Mouse (Mus musculus): Measurements from ENCODE around the gene Gm10061.
"Not testable (repeated sequence)": the region's sequence is repeated elsewhere in the genome, so short reads cannot be mapped to it uniquely, and the experiment has no call there.

The Gm10061 gene

DNA sequence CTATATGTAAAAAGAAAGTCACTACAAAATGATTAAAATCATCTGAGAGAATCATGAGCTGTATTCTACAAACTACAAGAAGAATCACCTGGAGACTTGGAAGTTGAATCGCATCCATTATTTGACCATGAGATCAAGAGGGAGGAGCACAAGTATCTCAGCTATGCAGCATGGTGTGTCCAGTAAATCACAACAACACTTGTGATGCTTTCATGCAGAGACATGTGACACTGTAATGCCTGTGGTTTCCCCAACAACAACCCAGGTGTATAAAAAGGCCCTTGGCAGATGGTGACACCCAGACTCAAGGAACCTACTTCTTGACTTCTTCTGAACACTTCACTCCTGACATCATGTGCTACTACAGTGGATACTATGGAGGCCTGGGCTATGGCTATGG is at the start of gene Gm10061:
Gene Gm10061, plus strand, starts transcription at position 301 of the 400 bp plus-strand sequence.
- no peak for DNase-seq (ENCODE audit: low spot score in 2 of 2)

GRCm38 (mm10) chr16:89140551-89140950 is 10.3 kb upstream of the Gm10061 start, which contains the start of gene Gm6358:
Gene Gm6358, plus strand, starts transcription at chr16:89140851.
- no peak for DNase-seq (ENCODE audit: low spot score in 2 of 2)

DNA sequence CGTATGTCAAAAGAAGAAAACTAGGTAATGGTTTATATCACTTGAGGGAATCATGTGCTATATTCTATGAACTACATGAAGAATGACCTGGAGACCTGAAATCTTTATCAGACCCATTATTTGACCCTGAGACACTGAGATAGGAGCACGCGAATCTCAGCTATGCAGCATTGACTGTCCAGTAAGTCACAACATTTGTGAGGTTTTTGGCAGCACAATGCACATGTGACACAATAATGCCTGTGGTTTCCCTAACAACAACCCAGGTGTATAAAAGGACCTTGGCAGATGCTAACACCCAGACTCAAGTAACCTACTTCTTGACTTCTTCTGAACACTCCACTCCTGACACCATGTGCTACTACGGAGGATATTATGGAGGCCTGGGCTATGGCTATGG is 6.8 kb downstream of the Gm10061 start, which contains the start of gene Gm9789:
Gene Gm9789, plus strand, starts transcription at position 301 of the 400 bp plus-strand sequence.
- no peak for DNase-seq (ENCODE audit: low spot score in 2 of 2)

DNA sequence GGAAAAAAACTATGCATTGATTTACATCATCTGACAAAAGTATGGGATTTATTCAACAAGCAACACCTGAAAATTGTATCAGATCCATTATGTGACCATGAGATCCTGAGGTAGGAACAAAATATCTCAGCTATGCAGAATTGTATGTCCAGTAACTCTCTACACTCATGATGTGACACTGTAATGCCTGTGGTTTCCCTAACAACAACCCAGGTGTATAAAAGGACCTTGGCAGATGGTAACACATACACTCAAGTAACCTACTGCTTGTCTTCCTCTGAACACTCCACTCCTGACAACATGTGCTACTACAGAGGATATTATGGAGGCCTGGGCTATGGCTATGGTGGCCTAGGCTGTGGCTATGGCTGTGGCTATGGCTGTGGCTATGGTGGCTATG is 18.3 kb downstream of the Gm10061 start, which contains the start of gene Gm7735:
Gene Gm7735, plus strand, starts transcription at position 301 of the 400 bp plus-strand sequence.
- not testable (repeated sequence) for DNase-seq (ENCODE audit: low spot score in 2 of 2)

- DNase-seq (ENCODE audit: low spot score in 2 of 2): no peak
Observed at GRCm38 (mm10) chr16:89174435-89174834, 23.5 kb downstream of the Gm10061 start, which contains the start of gene 1110057P08Rik. Gene 1110057P08Rik, plus strand, starts transcription at chr16:89174735.

DNA sequence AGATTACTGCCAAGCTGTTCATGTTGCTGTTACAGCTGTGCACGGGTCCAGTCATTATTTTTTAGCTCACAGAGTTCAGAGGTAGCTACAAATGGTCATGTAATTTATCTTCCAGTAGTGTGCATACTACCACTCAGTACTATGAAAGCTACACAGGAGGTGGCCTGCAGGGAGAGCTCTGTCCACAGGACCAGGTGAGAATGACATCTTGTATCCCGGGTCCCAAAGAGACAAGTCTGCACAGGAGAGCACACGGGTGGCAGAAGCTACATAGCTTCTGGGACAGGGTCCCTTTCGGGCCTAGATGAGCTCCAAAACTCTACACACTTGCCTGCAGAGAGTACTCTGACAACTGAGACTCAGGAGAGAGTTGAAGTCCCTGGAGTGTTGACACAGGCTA is 37.7 kb downstream of the Gm10061 start:
- DNase-seq (ENCODE audit: low spot score in 2 of 2): no peak

Measured in right cerebral cortex, postnatal 10 days (tissue).